Mouse (Mus musculus) liver, embryonic 15.5 days (tissue): ENCODE measurements around the gene Ppp1r1b. TPM values are rescaled to one million over a fixed set of nuclear protein-coding genes. Genes with fewer than 3 reads are reported as not detected.
"Not testable (repeated sequence)": the region's sequence is repeated elsewhere in the genome, so short reads cannot be mapped to it uniquely, and the experiment has no call there.

ENCODE experiments used
- ATAC-seq: fragments of 200-750 bp; cut with Nextera tagmentation; 2 replicates; pipeline ENCODE4 v1.8.0; 2017; ENCODE audit warnings: moderate number of reproducible peaks, mild to moderate bottlenecking, moderate library complexity; ENCODE audit not compliant: insufficient read depth
- H3K27ac ChIP-seq: fragments of 300-500 bp; sonication (generic); replicated peaks from 2 replicates; pipeline ENCODE4 v1.5.1; 2015; ENCODE audit warnings: mild to moderate bottlenecking, inconsistent platforms
- H3K27me3 ChIP-seq: fragments of 300-500 bp; sonication (generic); 2 replicates; pipeline ENCODE4 v1.6.1; 2015; ENCODE audit warnings: mild to moderate bottlenecking, inconsistent platforms
- H3K36me3 ChIP-seq: fragments of 300-500 bp; sonication (generic); replicated peaks from 2 replicates; pipeline ENCODE4 v1.6.1; 2015; ENCODE audit warnings: moderate library complexity, mild to moderate bottlenecking, inconsistent platforms
- H3K4me1 ChIP-seq: fragments of 300-500 bp; sonication (generic); replicated peaks from 2 replicates; pipeline ENCODE4 v1.6.1; 2015; ENCODE audit warnings: inconsistent platforms
- H3K4me2 ChIP-seq: fragments of 300-500 bp; sonication (generic); 2 replicates; pipeline ENCODE4 v1.6.1; 2015; ENCODE audit warnings: moderate library complexity, mild to moderate bottlenecking, inconsistent platforms
- H3K4me3 ChIP-seq: fragments of 300-500 bp; sonication (generic); replicated peaks from 2 replicates; pipeline ENCODE4 v1.5.1; 2015; ENCODE audit warnings: mild to moderate bottlenecking, inconsistent platforms
- H3K9ac ChIP-seq: fragments of 300-500 bp; sonication (generic); 2 replicates; pipeline ENCODE4 v1.6.1; 2015; ENCODE audit warnings: moderate library complexity, mild to moderate bottlenecking, inconsistent platforms
- H3K9me3 ChIP-seq: fragments of 300-500 bp; sonication (generic); replicated peaks from 2 replicates; pipeline ENCODE4 v1.6.1; 2016; ENCODE audit warnings: inconsistent platforms
- WGBS: fragments of 180-500 bp; shearing (Covaris S2); methylation state at CpG from one replicate; pipeline ENCODE4 v1.1.7; 2015; ENCODE audit warnings: mixed read lengths; ENCODE audit not compliant: insufficient replicate concordance; 5-methylcytosine and 5-hydroxymethylcytosine counted together
- polyA plus RNA-seq: library from polyadenylated mRNA; unstranded; fragments of >200 nt; fragmentation: Nextera tagmentation; extraction: Ambion mirVana; gene quantifications from 2 replicates; pipeline ENCODE4 v1.2.1, GENCODE M21; 2015

Ppp1r1b gene
- polyA plus RNA-seq, 1 experiment from 2014 or later = 0.59 TPM

- Histone ChIP-seq H3K27me3 (no peaks in the 10 kb centered on the region), H3K36me3 (peaks cover 70% of the 10 kb centered on the region), H3K4me2 (no peak overlapping the region), H3K4me3 (no peak overlapping the region), H3K4me1 (no peaks in the 10 kb centered on the region), H3K9me3 (no peaks in the 10 kb centered on the region), H3K9ac (no peak overlapping the region), H3K27ac (no peak overlapping the region)
- ATAC-seq = no peak
- WGBS = 77% methylated on average over 11 of the region's 11 CpGs
Measured at GRCm38 (mm10) chr11:98377787-98378186, 29.6 kb downstream of the Ppp1r1b start.

GRCm38 (mm10) chr11:98379379-98379778 lies 31.2 kb downstream of the Ppp1r1b start:
- 73% methylated on average over 7 of the region's 7 CpGs for WGBS
- no peak overlapping the region for H3K27ac ChIP-seq
- no peak overlapping the region for H3K9ac ChIP-seq
- peaks cover 64% of the 10 kb centered on the region for H3K36me3 ChIP-seq
- no peaks in the 10 kb centered on the region for H3K4me1 ChIP-seq
- H3K9me3 ChIP-seq = no peaks in the 10 kb centered on the region
- no peak for ATAC-seq
- peaks cover 12% of the 10 kb centered on the region for H3K27me3 ChIP-seq
- no peak overlapping the region for H3K4me2 ChIP-seq
- H3K4me3 ChIP-seq = no peak overlapping the region

GRCm38 (mm10) chr11:98380106-98380505 lies 31.9 kb downstream of the Ppp1r1b start:
- no peaks in the 10 kb centered on the region for H3K4me1 ChIP-seq
- no peak overlapping the region for H3K4me2 ChIP-seq
- no peak overlapping the region for H3K9ac ChIP-seq
- no peak overlapping the region for H3K27ac ChIP-seq
- H3K9me3 ChIP-seq = no peaks in the 10 kb centered on the region
- no peak overlapping the region for H3K4me3 ChIP-seq
- 71% methylated on average over 6 of the region's 6 CpGs for WGBS
- no peak for ATAC-seq
- H3K27me3 ChIP-seq = peaks cover 19% of the 10 kb centered on the region
- H3K36me3 ChIP-seq = peaks cover 57% of the 10 kb centered on the region

- 95% methylated on average over 2 of the region's 2 CpGs for WGBS
- peaks cover 41% of the 10 kb centered on the region for H3K36me3 ChIP-seq
Measured at GRCm38 (mm10) chr11:98381651-98382050, 33.4 kb downstream of the Ppp1r1b start.

GRCm38 (mm10) chr11:98382405-98382804 lies 34.2 kb downstream of the Ppp1r1b start:
- peaks cover 34% of the 10 kb centered on the region for H3K36me3 ChIP-seq
- peaks cover 42% of the 10 kb centered on the region for H3K27me3 ChIP-seq
- not testable (repeated sequence) for H3K27ac ChIP-seq, H3K9ac ChIP-seq, ATAC-seq, H3K9me3 ChIP-seq, H3K4me3 ChIP-seq, H3K4me1 ChIP-seq, H3K4me2 ChIP-seq
- 32% methylated on average over 2 of the region's 2 CpGs for whole genome bisulfite sequencing

More at GRCm38 (mm10) chr11:98381651-98382050, 33.4 kb downstream of the Ppp1r1b start:
- no peak overlapping the region for H3K4me3 ChIP-seq
- no peak for ATAC-seq
- no peak overlapping the region for H3K9ac ChIP-seq
- no peaks in the 10 kb centered on the region for H3K9me3 ChIP-seq
- H3K27me3 ChIP-seq = peaks cover 35% of the 10 kb centered on the region
- no peaks in the 10 kb centered on the region for H3K4me1 ChIP-seq
- H3K4me2 ChIP-seq = no peak overlapping the region
- no peak overlapping the region for H3K27ac ChIP-seq

- Histone ChIP-seq H3K27me3 (peaks cover 53% of the 10 kb centered on the region), H3K36me3 (peaks cover 24% of the 10 kb centered on the region), H3K27ac (no peak within 1 kb of the TSS), H3K4me2 (no peak within 1 kb of the TSS), H3K9me3 (no peaks in the 10 kb centered on the region), H3K4me3 (no peak within 1 kb of the TSS), H3K9ac (no peak within 1 kb of the TSS), H3K4me1 (no peaks in the 10 kb centered on the region)
- ATAC-seq = no peak
- 49% methylated on average over 14 of the region's 14 CpGs for WGBS
Measured at GRCm38 (mm10) chr11:98383261-98384030, 35.2 kb downstream of the Ppp1r1b start, which contains the start of gene Tcap. Gene Tcap, plus strand, starts transcription at chr11:98383811.

- H3K27me3 ChIP-seq = peaks cover 59% of the 10 kb centered on the region
- no peak overlapping the region for H3K27ac ChIP-seq
- no peak overlapping the region for H3K4me3 ChIP-seq
- WGBS = 67% methylated on average over 20 of the region's 20 CpGs
- no peaks in the 10 kb centered on the region for H3K4me1 ChIP-seq
- H3K9ac ChIP-seq = no peak overlapping the region
- no peak overlapping the region for H3K4me2 ChIP-seq
- no peak for ATAC-seq
- peaks cover 16% of the 10 kb centered on the region for H3K36me3 ChIP-seq
- no peaks in the 10 kb centered on the region for H3K9me3 ChIP-seq
Measured at GRCm38 (mm10) chr11:98384216-98384615, 36.0 kb downstream of the Ppp1r1b start.

GRCm38 (mm10) chr11:98384721-98385637 lies 36.8 kb downstream of the Ppp1r1b start:
- Histone ChIP-seq H3K4me1 (no peaks in the 10 kb centered on the region), H3K9ac (no peak overlapping the region), H3K27me3 (peaks cover 64% of the 10 kb centered on the region), H3K4me3 (no peak overlapping the region), H3K9me3 (no peaks in the 10 kb centered on the region), H3K27ac (no peak overlapping the region), H3K36me3 (peaks cover 9% of the 10 kb centered on the region), H3K4me2 (no peak overlapping the region)
- 47% methylated on average over 8 of the region's 8 CpGs for WGBS
- no peak for ATAC-seq

- H3K4me3 ChIP-seq = no peak within 1 kb of the TSS
- H3K36me3 ChIP-seq = 0 out of 2 replicates have a peak, but pooled peaks cover under 1% of the 10 kb centered on the region
- H3K9ac ChIP-seq = no peak within 1 kb of the TSS
- H3K27ac ChIP-seq = no peak within 1 kb of the TSS
- H3K27me3 ChIP-seq = peaks cover 73% of the 10 kb centered on the region
- WGBS = 42% methylated on average over 25 of the region's 25 CpGs
- no peaks in the 10 kb centered on the region for H3K4me1 ChIP-seq
- no peaks in the 10 kb centered on the region for H3K9me3 ChIP-seq
- ATAC-seq = no peak
- no peak within 1 kb of the TSS for H3K4me2 ChIP-seq
Measured at GRCm38 (mm10) chr11:98385638-98386585, 37.7 kb downstream of the Ppp1r1b start, which contains the start of gene Pnmt. Gene Pnmt, plus strand, starts transcription at chr11:98386450.

- Histone ChIP-seq H3K27ac (no peak overlapping the region), H3K27me3 (peaks cover 78% of the 10 kb centered on the region), H3K9ac (no peak overlapping the region), H3K4me3 (no peak overlapping the region), H3K36me3 (no peaks in the 10 kb centered on the region), H3K9me3 (no peaks in the 10 kb centered on the region), H3K4me1 (peaks cover under 1% of the 10 kb centered on the region; the same call in 1 of the 2 replicates), H3K4me2 (no peak overlapping the region)
- no peak for ATAC-seq
- WGBS = 15% methylated on average over 24 of the region's 24 CpGs
Measured at GRCm38 (mm10) chr11:98386596-98386995, 38.4 kb downstream of the Ppp1r1b start.
